Mouse (Mus musculus): ENCODE data around the gene Nkx2-2.

The Nkx2-2 gene

GRCm38 (mm10) chr2:147193271-147194255, at the start of gene Nkx2-2:
Gene Nkx2-2, minus strand, starts transcription at chr2:147194243.
- no peak for DNase-seq (ENCODE audit: low read depth)

DNA sequence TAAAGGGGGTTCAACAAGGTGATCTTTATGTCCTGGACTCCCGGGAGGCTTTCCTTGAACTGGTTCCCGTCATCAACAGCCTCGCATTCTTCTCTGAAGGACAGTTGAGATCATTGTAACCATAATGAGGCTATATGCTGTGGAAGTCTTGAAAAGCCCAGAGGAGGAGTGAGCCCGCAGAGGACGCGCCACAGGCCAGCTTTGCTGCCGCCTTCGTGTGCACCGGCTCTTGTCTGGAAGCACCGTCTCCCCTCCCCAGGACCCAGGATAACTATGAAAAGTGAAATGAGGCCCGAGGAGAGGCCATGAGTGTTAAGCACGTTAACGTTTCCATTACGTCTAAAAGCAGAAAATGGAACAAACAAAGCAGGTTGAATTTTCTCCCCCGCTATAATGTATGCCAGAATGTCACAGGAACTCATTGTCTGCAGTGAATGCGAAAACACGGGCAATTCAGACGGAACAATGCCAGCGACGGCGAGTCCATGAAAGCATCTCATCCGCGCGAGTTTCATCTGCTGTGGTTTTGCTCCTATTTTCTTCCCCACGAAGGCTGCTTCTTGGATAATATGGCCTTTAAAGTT, 41.8 kb upstream of the Nkx2-2 start:
- no peak for DNase-seq (ENCODE audit: low read depth)

- no peak for DNase-seq (ENCODE audit: low read depth)
Observed at GRCm38 (mm10) chr2:147231175-147231574, 37.1 kb upstream of the Nkx2-2 start.

DNA sequence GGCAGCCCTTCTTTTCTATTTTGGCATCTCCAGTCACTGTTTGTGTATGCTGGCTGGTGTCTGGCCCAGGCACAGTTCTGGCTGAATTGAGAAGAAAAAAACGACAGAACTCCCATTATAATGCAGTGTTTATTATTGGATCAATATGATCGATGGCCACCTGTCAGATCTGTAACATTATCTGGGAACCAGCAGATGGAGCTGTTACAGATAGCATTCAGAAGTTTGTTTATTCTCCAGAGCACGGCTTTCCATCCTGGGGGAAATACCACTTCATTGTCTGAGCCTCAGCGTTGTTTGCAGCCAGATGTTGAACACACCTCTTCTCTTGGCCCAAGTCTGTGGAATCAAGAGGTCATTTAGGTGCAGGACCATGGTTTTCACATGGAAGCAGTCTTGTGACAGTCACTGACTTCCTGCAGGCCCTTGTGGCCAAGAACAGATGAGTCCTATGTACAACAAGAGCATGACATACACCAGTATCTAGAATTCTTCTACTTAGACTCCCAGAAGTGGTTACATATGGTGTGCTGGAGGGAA, 11.1 kb upstream of the Nkx2-2 start:
- no peak for DNase-seq (ENCODE audit: low read depth)

- no peak for DNase-seq (ENCODE audit: low read depth)
Observed at GRCm38 (mm10) chr2:147194711-147195615, 920 bp upstream of the Nkx2-2 start.

DNA sequence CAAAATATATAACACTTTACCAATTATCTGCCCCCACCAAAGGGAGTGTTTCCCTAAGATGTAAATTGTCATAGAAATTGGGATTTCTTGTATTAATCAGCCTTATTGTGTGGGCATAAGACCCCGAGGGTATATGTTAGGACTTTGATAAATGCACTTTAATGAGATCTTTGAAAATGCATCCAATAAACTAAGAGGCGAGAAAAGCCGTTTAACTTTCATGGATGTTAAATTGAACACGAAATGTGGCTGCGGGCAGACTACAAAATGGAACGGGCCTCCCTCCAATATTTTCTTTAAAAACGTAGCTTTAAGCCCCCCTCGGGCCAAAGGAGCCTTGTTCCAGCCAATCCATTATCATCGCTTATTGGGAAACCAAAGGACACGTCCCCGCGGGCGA, 1.3 kb downstream of the Nkx2-2 start:
- DNase-seq (ENCODE audit: low read depth), result no peak

- no peak for DNase-seq (ENCODE audit: low read depth)
Observed at GRCm38 (mm10) chr2:147190316-147191021, 3.6 kb downstream of the Nkx2-2 start.

DNA sequence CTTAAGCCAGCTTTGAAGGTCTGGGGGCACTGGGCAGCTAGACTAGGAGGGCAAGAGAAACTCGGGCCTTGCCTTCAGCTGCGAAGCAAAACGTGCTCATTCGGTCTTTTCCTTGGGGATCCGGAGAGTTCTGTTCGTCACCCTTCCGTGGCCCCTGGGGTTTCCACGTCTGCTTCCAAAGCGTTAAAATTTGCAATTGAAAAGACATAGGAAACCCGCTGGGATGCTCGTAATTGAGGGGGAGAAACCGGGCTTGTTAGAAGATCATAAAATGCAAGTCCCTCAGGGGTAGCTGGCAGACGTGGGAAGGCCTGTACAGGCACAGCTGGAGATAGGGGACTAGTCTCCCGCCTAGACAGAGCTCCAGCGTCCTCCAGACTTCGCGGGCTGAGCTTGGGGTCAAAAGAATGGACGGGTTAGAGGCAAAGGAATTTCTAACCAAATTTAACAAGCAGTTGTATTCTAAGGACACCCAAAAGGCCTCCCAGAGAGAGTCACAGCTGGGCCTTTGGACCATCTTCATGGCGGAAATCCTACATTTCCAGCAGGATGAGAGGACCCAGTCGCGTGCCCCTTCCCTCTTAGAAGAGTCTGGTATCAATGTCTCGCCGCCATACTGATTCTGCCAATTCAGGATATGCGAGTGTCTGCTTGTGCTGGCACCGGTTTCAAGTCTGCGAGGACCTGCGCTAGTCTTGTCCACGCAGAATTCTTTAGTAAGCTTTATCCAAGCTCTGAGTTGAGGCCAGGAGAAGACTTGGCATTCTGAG, 4.3 kb downstream of the Nkx2-2 start:
- no peak for DNase-seq (ENCODE audit: low read depth)

DNA sequence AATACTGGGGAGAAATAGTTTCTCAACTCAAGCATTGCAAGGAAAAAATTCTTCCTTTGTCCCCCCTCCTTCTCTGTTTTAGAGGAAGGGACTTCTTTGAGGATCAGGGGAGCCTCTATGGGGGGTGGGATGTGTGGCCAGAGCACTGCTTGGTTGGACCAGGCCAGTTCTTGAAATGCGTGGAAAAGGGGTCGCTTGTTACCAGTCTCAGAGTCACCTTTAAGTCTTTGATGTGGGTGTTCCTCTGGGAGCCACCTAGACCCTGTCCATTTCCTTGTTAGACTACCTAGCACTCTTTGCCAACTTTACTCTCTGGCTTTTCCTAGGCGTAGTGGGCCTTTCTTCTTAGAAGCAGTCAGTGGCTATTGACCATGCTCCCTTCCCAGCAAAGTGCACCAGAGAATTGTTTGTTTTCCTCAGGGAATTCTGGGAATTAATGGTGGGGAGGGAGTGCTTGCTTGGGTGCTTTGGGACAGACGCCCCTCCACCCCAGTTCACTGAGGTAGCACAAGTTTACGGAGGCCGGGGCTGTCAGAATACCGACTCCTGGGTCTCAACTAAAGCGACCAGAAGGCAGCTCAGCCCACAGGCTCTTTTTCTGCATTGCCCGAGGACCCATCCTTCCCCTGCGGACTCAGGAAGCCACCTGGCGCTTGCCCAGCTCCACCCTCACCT, 5.0 kb downstream of the Nkx2-2 start:
- DNase-seq (ENCODE audit: low read depth), result no peak

- DNase-seq (ENCODE audit: low read depth), result no peak
Observed at GRCm38 (mm10) chr2:147188074-147188700, 5.9 kb downstream of the Nkx2-2 start.

GRCm38 (mm10) chr2:147187061-147187870, 6.8 kb downstream of the Nkx2-2 start:
- DNase-seq (ENCODE audit: low read depth), result no peak

GRCm38 (mm10) chr2:147186261-147186681, 7.8 kb downstream of the Nkx2-2 start:
- DNase-seq (ENCODE audit: low read depth), result no peak

GRCm38 (mm10) chr2:147185561-147185960, 8.5 kb downstream of the Nkx2-2 start:
- DNase-seq (ENCODE audit: low read depth), result no peak

- DNase-seq (ENCODE audit: low read depth), result no peak
Observed at GRCm38 (mm10) chr2:147184071-147184990, 9.7 kb downstream of the Nkx2-2 start.

DNA sequence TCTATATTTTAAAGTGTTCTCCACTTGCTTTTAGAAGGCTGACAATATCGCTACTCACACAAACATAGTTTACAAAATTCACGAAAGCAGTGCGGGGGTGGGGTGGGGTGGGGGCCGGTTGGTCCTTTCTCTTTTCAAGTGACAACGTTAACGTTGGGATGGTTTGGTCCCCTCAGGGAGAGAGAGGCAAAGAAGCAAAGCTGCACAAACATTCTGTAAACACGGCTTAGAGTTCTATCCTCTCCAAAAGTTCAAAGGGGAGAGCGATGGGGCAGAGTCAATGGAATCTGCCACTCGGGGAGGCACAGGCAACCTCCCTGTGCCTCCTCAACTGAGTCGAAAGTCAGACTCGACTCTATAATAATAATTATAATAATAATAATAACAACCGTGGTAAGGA, 10.5 kb downstream of the Nkx2-2 start:
- no peak for DNase-seq (ENCODE audit: low read depth)

DNA sequence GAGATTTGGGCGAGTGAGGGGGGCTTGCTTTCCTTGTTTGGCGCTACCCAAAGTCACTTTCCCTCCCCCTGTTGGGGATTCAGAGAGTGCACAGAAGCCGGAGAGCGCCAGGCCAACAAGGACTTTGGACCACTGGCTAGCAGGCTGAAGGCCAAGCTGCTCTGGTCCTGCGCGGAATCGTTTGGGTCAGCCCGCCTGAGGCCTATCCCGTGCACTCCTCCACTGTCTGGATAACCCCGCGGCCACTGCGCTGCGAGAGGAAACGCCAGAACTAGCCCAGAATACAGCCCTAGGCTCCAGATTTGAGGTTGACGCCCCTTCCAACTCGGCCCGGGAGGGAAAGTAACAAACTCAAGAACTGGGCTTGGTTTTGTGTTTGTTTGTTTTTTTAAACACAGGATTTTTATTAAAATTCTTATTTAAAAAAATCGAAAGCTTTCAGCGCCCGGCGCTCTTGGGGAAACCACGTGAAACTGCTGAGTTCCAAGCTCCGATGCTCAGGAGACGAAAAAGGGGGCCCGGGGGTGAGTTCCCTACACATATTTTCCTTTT, 11.3 kb downstream of the Nkx2-2 start:
- no peak for DNase-seq (ENCODE audit: low read depth)
